Mouse (Mus musculus) c-Kit-negative CD71-positive TER-119-positive erythroid progenitor cells, embryonic 14.5 days (primary cell): Measurements from ENCODE around the gene Rftn1.

Source experiments
- DNase-seq: peaks from one replicate; pipeline ENCODE4 v3.0.0-alpha.2; 2013; ENCODE audit warnings: low read depth, low spot score

Rftn1 gene

GRCm38 (mm10) chr17:49992625-49993603 is 197.6 kb downstream of the Rftn1 start:
- DNase-seq, result no peak

- no peak for DNase-seq
Observed at GRCm38 (mm10) chr17:49989583-49989982, 200.9 kb downstream of the Rftn1 start.

- DNase-seq, result no peak
Observed at GRCm38 (mm10) chr17:49987095-49987494, 203.4 kb downstream of the Rftn1 start.

- no peak for DNase-seq
Observed at GRCm38 (mm10) chr17:49983478-49983877, 207.0 kb downstream of the Rftn1 start.

- no peak for DNase-seq
Observed at GRCm38 (mm10) chr17:49982611-49983390, 207.7 kb downstream of the Rftn1 start.

- DNase-seq, result no peak
Observed at GRCm38 (mm10) chr17:49981591-49981990, 208.9 kb downstream of the Rftn1 start.

GRCm38 (mm10) chr17:49979761-49980285 is 210.7 kb downstream of the Rftn1 start:
- no peak for DNase-seq

- DNase-seq, result no peak
Observed at GRCm38 (mm10) chr17:49977424-49977790, 213.1 kb downstream of the Rftn1 start.

- no peak for DNase-seq
Observed at GRCm38 (mm10) chr17:49976678-49977423, 213.6 kb downstream of the Rftn1 start.

GRCm38 (mm10) chr17:49975481-49975880 is 215.0 kb downstream of the Rftn1 start:
- no peak for DNase-seq

GRCm38 (mm10) chr17:49974996-49975395 is 215.5 kb downstream of the Rftn1 start:
- DNase-seq, result no peak

GRCm38 (mm10) chr17:49972164-49972563 is 218.3 kb downstream of the Rftn1 start:
- DNase-seq, result no peak

GRCm38 (mm10) chr17:49971057-49971456 is 219.4 kb downstream of the Rftn1 start:
- DNase-seq, result no peak

GRCm38 (mm10) chr17:49968467-49969207 is 221.8 kb downstream of the Rftn1 start:
- peak; percentile 54 for DNase-seq

- no peak for DNase-seq
Observed at GRCm38 (mm10) chr17:49965846-49966762, 224.4 kb downstream of the Rftn1 start.

GRCm38 (mm10) chr17:49965035-49965434 is 225.4 kb downstream of the Rftn1 start:
- DNase-seq, result no peak

GRCm38 (mm10) chr17:49964471-49964870 is 226.0 kb downstream of the Rftn1 start:
- DNase-seq, result no peak

GRCm38 (mm10) chr17:49959021-49959420 is 231.5 kb downstream of the Rftn1 start:
- no peak for DNase-seq

GRCm38 (mm10) chr17:49951856-49952607 is 238.4 kb downstream of the Rftn1 start:
- no peak for DNase-seq
